Mouse (Mus musculus): ENCODE results near the gene Nfkbil1.

DNA sequence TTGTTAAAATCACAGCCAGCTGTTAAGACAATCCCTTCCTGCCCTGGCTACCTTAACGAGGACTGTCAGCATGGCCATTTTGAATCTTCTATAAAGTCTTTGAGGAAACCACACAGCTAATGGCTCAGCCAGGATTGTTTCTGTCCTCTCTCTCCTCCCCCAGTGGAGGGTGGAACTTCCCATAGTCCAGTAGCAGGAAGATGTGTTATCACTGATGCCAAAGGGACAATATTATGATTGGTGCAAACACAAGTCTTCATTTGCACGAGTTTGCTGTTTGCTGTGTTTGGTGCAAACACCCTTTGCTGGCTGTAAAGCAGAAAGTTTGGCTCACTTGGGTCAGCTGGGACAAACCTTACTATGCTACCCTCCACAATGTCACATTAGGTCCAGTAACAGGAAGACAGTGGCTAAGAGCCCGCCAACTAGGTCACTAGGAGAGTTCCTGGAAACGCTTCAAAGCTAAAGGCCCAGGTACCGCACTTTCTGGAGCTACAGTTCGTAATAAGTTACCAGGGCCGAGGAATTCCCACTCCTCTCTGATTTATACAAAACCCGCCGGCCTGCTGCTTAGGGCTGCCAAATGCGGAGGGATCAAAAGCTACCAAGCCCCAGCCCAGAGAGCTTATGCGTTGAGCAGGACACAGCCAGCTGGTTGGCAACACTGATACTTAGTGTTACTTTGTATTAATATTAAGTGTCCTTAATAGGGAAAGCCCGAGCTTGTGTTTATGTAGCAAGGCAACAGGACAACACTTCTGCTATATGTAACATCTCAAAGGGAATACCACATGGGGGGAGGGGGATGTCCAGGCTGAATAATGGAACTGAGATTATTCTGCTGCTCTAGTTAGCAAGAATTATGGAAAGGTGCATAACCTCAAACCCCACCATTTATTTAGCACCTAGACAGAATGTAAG is 5.1 kb upstream of the Nfkbil1 start:
- TF ChIP-seq POLR2A (IDR thresholded peaks at IDR 0.05; ENCODE audit: borderline replicate concordance, low read depth, low read length) (no peak), CTCF (IDR thresholded peaks at IDR 0.05; ENCODE audit: low read depth, low read length) (no peak)

Data from bone marrow macrophage, adult 2 months (primary cell).